Mouse (Mus musculus) gastrocnemius, adult 8-10 months (tissue): Measurements from ENCODE around the gene Rufy1. TPM values are rescaled to one million over a fixed set of nuclear protein-coding genes. Genes with fewer than 3 reads are reported as not detected.
A peak's percentile ranks its signal among the peaks of the same experiment; 100 is the strongest.
"Not testable (repeated sequence)": the region's sequence is repeated elsewhere in the genome, so short reads cannot be mapped to it uniquely, and the experiment has no call there.

Source experiments
- DNase-seq, 2 experiments: peaks; one replicate each; pipeline ENCODE4 v3.0.0; 2022; ENCODE audit warnings: low spot score in 2 of 2
- total RNA-seq, 4 experiments: library from RNA; stranded (reverse); gene quantifications; 2 replicates each; pipeline ENCODE4 v1.2.4; 2022

The Rufy1 gene
- total RNA-seq, 4 experiments from 2014 or later = 21.2 to 24.9 (median 22.0) TPM

GRCm38 (mm10) chr11:50387167-50387679, 43.7 kb downstream of the Rufy1 start:
- no peak for DNase-seq

GRCm38 (mm10) chr11:50381311-50381710, 49.6 kb downstream of the Rufy1 start:
- DNase-seq = no peak

GRCm38 (mm10) chr11:50379023-50379752, 51.7 kb downstream of the Rufy1 start:
- no peak for DNase-seq

- peak; percentile 78 to 83 for DNase-seq
Observed at GRCm38 (mm10) chr11:50377892-50378684, 52.8 kb downstream of the Rufy1 start.

- DNase-seq = peak; percentile 98
Observed at GRCm38 (mm10) chr11:50376911-50377891, 53.7 kb downstream of the Rufy1 start, which contains the start of gene Hnrnph1. Gene Hnrnph1, plus strand, starts transcription at chr11:50376990.

GRCm38 (mm10) chr11:50376156-50376790, 54.7 kb downstream of the Rufy1 start:
- DNase-seq = no peak

GRCm38 (mm10) chr11:50375421-50375820, 55.5 kb downstream of the Rufy1 start:
- no peak for DNase-seq

- no peak for DNase-seq
Observed at GRCm38 (mm10) chr11:50374286-50375015, 56.5 kb downstream of the Rufy1 start.

GRCm38 (mm10) chr11:50373621-50374020, 57.3 kb downstream of the Rufy1 start:
- no peak for DNase-seq

GRCm38 (mm10) chr11:50373086-50373485, 57.8 kb downstream of the Rufy1 start:
- DNase-seq = no peak

- no peak for DNase-seq
Observed at GRCm38 (mm10) chr11:50371911-50372310, 59.0 kb downstream of the Rufy1 start.

- peak in 1 of 2 experiments; percentile 23 for DNase-seq
Observed at GRCm38 (mm10) chr11:50371399-50371841, 59.5 kb downstream of the Rufy1 start.

- no peak for DNase-seq
Observed at GRCm38 (mm10) chr11:50370969-50371368, 60.0 kb downstream of the Rufy1 start.

GRCm38 (mm10) chr11:50369360-50369911, 61.5 kb downstream of the Rufy1 start:
- DNase-seq = no peak

- no peak for DNase-seq
Observed at GRCm38 (mm10) chr11:50367531-50367930, 63.4 kb downstream of the Rufy1 start.

GRCm38 (mm10) chr11:50365322-50365721, 65.6 kb downstream of the Rufy1 start:
- no peak for DNase-seq

- peak; percentile 45 to 64 for DNase-seq
Observed at GRCm38 (mm10) chr11:50364548-50364947, 66.4 kb downstream of the Rufy1 start.

- DNase-seq = not testable (repeated sequence)
Observed at GRCm38 (mm10) chr11:50361282-50361681, 69.6 kb downstream of the Rufy1 start.
